Mouse (Mus musculus) embryo, embryonic 9.5 days (tissue): ENCODE data around the gene Bcas3.

Experiments used
- DNase-seq: peaks from one replicate; pipeline ENCODE4 v3.0.0-alpha.2; 2017; ENCODE audit errors: extremely low spot score

Bcas3 gene

GRCm38 (mm10) chr11:85529531-85530285, 176.7 kb downstream of the Bcas3 start:
- no peak for DNase-seq

- DNase-seq, result no peak
These were observed 188.0 kb downstream of the Bcas3 start for GRCm38 (mm10) chr11:85540989-85541388.

- no peak for DNase-seq
These were observed 190.3 kb downstream of the Bcas3 start for GRCm38 (mm10) chr11:85543311-85543710.

- no peak for DNase-seq
These were observed 192.6 kb downstream of the Bcas3 start for GRCm38 (mm10) chr11:85545602-85546001.

GRCm38 (mm10) chr11:85547966-85548365, 195.0 kb downstream of the Bcas3 start:
- DNase-seq, result no peak

- DNase-seq, result no peak
These were observed 196.7 kb downstream of the Bcas3 start for GRCm38 (mm10) chr11:85549651-85550050.

GRCm38 (mm10) chr11:85555066-85555465, 202.1 kb downstream of the Bcas3 start:
- no peak for DNase-seq

GRCm38 (mm10) chr11:85555721-85556120, 202.8 kb downstream of the Bcas3 start:
- DNase-seq, result no peak

- DNase-seq, result no peak
These were observed 212.1 kb downstream of the Bcas3 start for GRCm38 (mm10) chr11:85565068-85565467.

- peak; percentile 15 for DNase-seq
These were observed 218.1 kb downstream of the Bcas3 start for GRCm38 (mm10) chr11:85571040-85571439.

GRCm38 (mm10) chr11:85571936-85572335, 219.0 kb downstream of the Bcas3 start:
- peak; percentile 22 for DNase-seq

- no peak for DNase-seq
These were observed 219.6 kb downstream of the Bcas3 start for GRCm38 (mm10) chr11:85572590-85572989.

- DNase-seq, result peak; percentile 50
These were observed 221.5 kb downstream of the Bcas3 start for GRCm38 (mm10) chr11:85574496-85574895.

- DNase-seq, result no peak
These were observed 225.1 kb downstream of the Bcas3 start for GRCm38 (mm10) chr11:85577816-85578645.

- DNase-seq, result no peak
These were observed 231.1 kb downstream of the Bcas3 start for GRCm38 (mm10) chr11:85584086-85584485.

GRCm38 (mm10) chr11:85593636-85594035, 240.7 kb downstream of the Bcas3 start:
- DNase-seq, result no peak

GRCm38 (mm10) chr11:85599251-85599650, 246.3 kb downstream of the Bcas3 start:
- DNase-seq, result no peak

- no peak for DNase-seq
These were observed 250.8 kb downstream of the Bcas3 start for GRCm38 (mm10) chr11:85603546-85604322.

- no peak for DNase-seq
These were observed 256.5 kb downstream of the Bcas3 start for GRCm38 (mm10) chr11:85609303-85609940.

- DNase-seq, result no peak
These were observed 260.1 kb downstream of the Bcas3 start for GRCm38 (mm10) chr11:85613035-85613434.

- no peak for DNase-seq
These were observed 260.6 kb downstream of the Bcas3 start for GRCm38 (mm10) chr11:85613586-85613985.

GRCm38 (mm10) chr11:85614431-85614830, 261.5 kb downstream of the Bcas3 start:
- DNase-seq, result no peak
